Comparison of ENCODE assay signal across 8 mouse cellular contexts in genomic region chr4:133813174-133813991, GRCm38 (mm10). TPM values are rescaled to one million over a fixed set of nuclear protein-coding genes. Genes with fewer than 3 reads are reported as not detected.
DNase-seq lines count a peak whose midpoint lies in the region; ATAC-seq lines count a peak whose summit lies in the region.

No protein-coding gene starts in this region.

- DNase-seq in A20 (ENCODE audit: low read depth, low spot score) = peak; percentile 100
- peak; percentile 99 for DNase-seq in brain, adult 2 months (ENCODE audit: low read depth, low spot score)
- DNase-seq in heart, embryonic 10.5 days (ENCODE audit: low spot score) = peak; percentile 96
- DNase-seq in liver = peak; percentile 95
- DNase-seq in spleen, postnatal 4 days (ENCODE audit: low spot score in 2 of 2) = peak; percentile 92 to 97

- no peaks in the 10 kb centered on the region for H3K27me3 ChIP-seq in heart, embryonic 10.5 days (ENCODE audit: insufficient read depth, poor library complexity, severe bottlenecking)
- H3K27me3 ChIP-seq in kidney, embryonic 15.5 days = no peaks in the 10 kb centered on the region

- peak overlapping the region; percentile 72 for H3K4me3 ChIP-seq in heart, embryonic 10.5 days
- peak overlapping the region; percentile 61 for H3K4me3 ChIP-seq in kidney, embryonic 15.5 days (replicated peaks)

- no peaks in the 10 kb centered on the region for H3K9me3 ChIP-seq in heart, embryonic 10.5 days
- no peaks in the 10 kb centered on the region for H3K9me3 ChIP-seq in kidney, embryonic 15.5 days (replicated peaks)

- under 1% methylated on average over 72 of the region's 101 CpGs for WGBS in heart, embryonic 10.5 days
- under 1% methylated on average over 44 of the region's 101 CpGs for WGBS in kidney, embryonic 15.5 days

- H3K4me1 ChIP-seq in heart, embryonic 10.5 days = peaks cover 34% of the 10 kb centered on the region
- peaks cover 32% of the 10 kb centered on the region for H3K4me1 ChIP-seq in kidney, embryonic 15.5 days

- H3K4me2 ChIP-seq in kidney, embryonic 15.5 days = peak overlapping the region; percentile 73

- H3K9ac ChIP-seq in kidney, embryonic 15.5 days = peak overlapping the region; percentile 77

- no peaks in the 10 kb centered on the region for H3K36me3 ChIP-seq in heart, embryonic 10.5 days
- H3K36me3 ChIP-seq in kidney, embryonic 15.5 days = no peaks in the 10 kb centered on the region

- ATAC-seq in erythroblast, adult 5-6 weeks (replicated peaks; ENCODE audit: low FRiP score, poor library complexity, severe bottlenecking) = peak; percentile 87
- ATAC-seq in kidney, embryonic 15.5 days (replicated peaks; ENCODE audit: low FRiP score) = peak; percentile 92
- peak; percentile 74 for ATAC-seq in monocyte, adult 5-6 weeks (replicated peaks; ENCODE audit: insufficient number of reproducible peaks, low FRiP score, low TSS enrichment, poor library complexity, severe bottlenecking)

- H3K27ac ChIP-seq in heart, embryonic 10.5 days = peak overlapping the region; percentile 100
- peak overlapping the region; percentile 100 for H3K27ac ChIP-seq in kidney, embryonic 15.5 days

RNA-seq across cellular contexts. Expression of gene Arid1a, which starts 56.8 kb away (rescaled TPM):
- total RNA-seq in erythroblast, adult 5-6 weeks (2015; ENCODE audit: low replicate concordance) = 31.1 and 41.2 TPM in 2 replicates
- 21.9 and 27.2 TPM in 2 replicates for total RNA-seq in erythroblast, adult 5-6 weeks (2017; ENCODE audit: low replicate concordance)
- polyA plus RNA-seq in heart, embryonic 10.5 days (2016; fragmentation: Nextera tagmentation; extraction: Ambion mirVana) = 23.8 and 31.5 TPM in 2 replicates
- polyA plus RNA-seq in kidney, embryonic 15.5 days (2015; fragmentation: Nextera tagmentation; extraction: Ambion mirVana) = 33.5 and 36.1 TPM in 2 replicates
- 30.6 to 80.8 TPM (median 34.0 TPM) in 3 replicates for total RNA-seq in monocyte, adult 5-6 weeks (2017)

Comparison
In these comparisons a context has a peak if more than half of its experiments do, and no peak if none do; other contexts are left out.
1. Peak in every context shown above with its lines: DNase-seq, ATAC-seq, H3K4me3 ChIP-seq and H3K27ac ChIP-seq.